Comparison of ENCODE assay signal across 27 mouse cellular contexts in genomic region chr11:60915201-60915600, GRCm38 (mm10). TPM values are rescaled to one million over a fixed set of nuclear protein-coding genes. Genes with fewer than 3 reads are reported as not detected.
DNase-seq lines count a peak whose midpoint lies in the region; ATAC-seq and TF ChIP-seq lines count a peak whose summit lies in the region.
"Had no signal": no experiment of that assay in that cellular context is flagged by ENCODE, and none has a peak within 500 bp of the region (broad histone marks: within the 10 kb centered on the region; RNA-seq: fewer than 3 reads in every experiment).

No protein-coding gene starts in this region.

- no peak overlapping the region for H3K4me3 ChIP-seq in heart, adult 2 months
- H3K4me3 ChIP-seq in liver, embryonic 13.5 days (replicated peaks): no peak overlapping the region
- no peak overlapping the region for H3K4me3 ChIP-seq in liver, postnatal 0 days (ENCODE audit: low read depth, low read length)
- H3K4me3 ChIP-seq: megakaryocyte, embryonic 14.5 days; neural tube, embryonic 12.5 days had no signal

- no peak for ATAC-seq in liver, embryonic 13.5 days (ENCODE audit: low read depth)
- ATAC-seq in liver, postnatal 0 days: no peak
- ATAC-seq: forebrain, embryonic 16.5 days; intestine, postnatal 0 days; midbrain, embryonic 13.5 days had no signal

- no peak overlapping the region for H3K9ac ChIP-seq in heart, adult 2 months (ENCODE audit: low read depth, low read length)
- H3K9ac ChIP-seq in liver, embryonic 13.5 days: no peak overlapping the region
- H3K9ac ChIP-seq in liver, postnatal 0 days (replicated peaks): no peak overlapping the region
- H3K9ac ChIP-seq: limb, embryonic 12.5 days had no signal

- intact Hi-C loops in heart, adult 2 months (cut with DNase I): loop anchor here (2.0 kb wide), 1 partner anchor 16 kb away; no protein-coding TSS in a partner anchor

- peaks cover 5% of the 10 kb centered on the region for H3K4me1 ChIP-seq in heart, adult 2 months (ENCODE audit: control insufficient read depth, insufficient read depth, low read length)
- peaks cover 68% of the 10 kb centered on the region for H3K4me1 ChIP-seq in liver, embryonic 13.5 days (replicated peaks)
- H3K4me1 ChIP-seq in liver, postnatal 0 days (ENCODE audit: insufficient read depth): peaks cover 28% of the 10 kb centered on the region

- peak; percentile 76 for DNase-seq in heart, adult 11 months
- DNase-seq in heart, adult 2 months: no peak
- DNase-seq in liver, embryonic 13.5 days: no peak
- no peak for DNase-seq in liver, postnatal 0 days
- DNase-seq in NIH3T3 (ENCODE audit: low read depth): peak; percentile 48
- no peak for DNase-seq in adrenal gland, adult 2 months
- DNase-seq in urinary bladder, adult 18-20 months (ENCODE audit: low spot score in 2 of 2): no peak
- DNase-seq: adrenal gland, postnatal 36 days; B cell, adult 2 months; cerebellum, adult 11 months; cerebellum, postnatal 10 days; kidney, postnatal 25 days; layer of hippocampus, postnatal 36 days; lung, adult 2 months; right cerebral cortex, adult 18-20 months; right cerebral cortex, postnatal 4 days; thymus, postnatal 36 days had no signal

- no peaks in the 10 kb centered on the region for H3K9me3 ChIP-seq in liver, embryonic 13.5 days (replicated peaks)
- H3K9me3 ChIP-seq in liver, postnatal 0 days (ENCODE audit: low read length): no peaks in the 10 kb centered on the region
- H3K9me3 ChIP-seq: embryonic facial prominence, embryonic 10.5 days; G1E; hindbrain, embryonic 10.5 days; limb, embryonic 12.5 days; megakaryocyte, embryonic 14.5 days; midbrain, embryonic 13.5 days; neural tube, embryonic 12.5 days had no signal

- no peak for TF ChIP-seq POLR2A in heart, adult 2 months (IDR thresholded peaks at IDR 0.05; ENCODE audit: insufficient read depth, low read depth, low read length)

- 61% methylated on average over 4 of the region's 4 CpGs for WGBS in heart, adult 2 months
- 68% methylated on average over 4 of the region's 4 CpGs for WGBS in liver, embryonic 13.5 days (ENCODE audit: insufficient replicate concordance)
- 72% methylated on average over 4 of the region's 4 CpGs for WGBS in liver, postnatal 0 days (ENCODE audit: insufficient replicate concordance)

- no peaks in the 10 kb centered on the region for H3K36me3 ChIP-seq in heart, adult 2 months (ENCODE audit: control insufficient read depth, insufficient read depth, low read length)
- H3K36me3 ChIP-seq in liver, embryonic 13.5 days: no peaks in the 10 kb centered on the region
- H3K36me3 ChIP-seq in liver, postnatal 0 days (replicated peaks; ENCODE audit: insufficient read depth, low read length): no peaks in the 10 kb centered on the region
- H3K36me3 ChIP-seq: embryonic facial prominence, embryonic 10.5 days; limb, embryonic 12.5 days; midbrain, embryonic 13.5 days; neural tube, embryonic 12.5 days had no signal

- H3K4me2 ChIP-seq in liver, embryonic 13.5 days: no peak overlapping the region
- H3K4me2 ChIP-seq in liver, postnatal 0 days (ENCODE audit: low read depth, low read length): no peak overlapping the region

- no peak for TF ChIP-seq EP300 in heart, adult 2 months (IDR thresholded peaks at IDR 0.05; ENCODE audit: insufficient read depth, low read depth, low read length)
- no peak for TF ChIP-seq EP300 in liver, postnatal 0 days (IDR thresholded peaks at IDR 0.05; ENCODE audit: low read depth)

- no peak overlapping the region for H3K27ac ChIP-seq in heart, adult 2 months
- peak overlapping the region; percentile 84; the same call in 1 of the 2 replicates for H3K27ac ChIP-seq in liver, embryonic 13.5 days
- no peak overlapping the region for H3K27ac ChIP-seq in liver, postnatal 0 days (ENCODE audit: low read depth)
- H3K27ac ChIP-seq: embryonic facial prominence, embryonic 10.5 days; hindbrain, embryonic 10.5 days; limb, embryonic 12.5 days; neural tube, embryonic 12.5 days had no signal

- H3K79me2 ChIP-seq in heart, adult 2 months (replicated peaks; ENCODE audit: control insufficient read depth, insufficient read depth, low read length): no peaks in the 10 kb centered on the region

- no peaks in the 10 kb centered on the region for H3K27me3 ChIP-seq in heart, adult 2 months (ENCODE audit: control insufficient read depth, insufficient read depth, low read length)
- H3K27me3 ChIP-seq in liver, embryonic 13.5 days: no peaks in the 10 kb centered on the region
- H3K27me3 ChIP-seq in liver, postnatal 0 days (ENCODE audit: insufficient read depth, low read length): no peaks in the 10 kb centered on the region
- H3K27me3 ChIP-seq: CH12.LX; midbrain, embryonic 13.5 days; neural tube, embryonic 12.5 days had no signal

- no peak for TF ChIP-seq CTCF in heart, adult 2 months (IDR thresholded peaks at IDR 0.05)
- no peak for TF ChIP-seq CTCF in liver, postnatal 0 days (IDR thresholded peaks at IDR 0.05; ENCODE audit: low read depth)

RNA-seq across cellular contexts. Expression of gene Natd1, which starts 0.7 kb away (rescaled TPM):
- 10 to 100 TPM; 11.4 to 13.4 TPM for total RNA-seq in heart, adult 2 months (2021)
- polyA plus RNA-seq in heart, adult 2 months (2012; rRNA removed): 15.6 and 20.0 TPM in 2 replicates
- polyA plus RNA-seq in liver, embryonic 13.5 days (2015; fragmentation: Nextera tagmentation; extraction: Ambion mirVana): 8.6 and 10.5 TPM in 2 replicates
- 6.0 and 6.2 TPM in 2 replicates for polyA plus RNA-seq in liver, postnatal 0 days (2015; fragmentation: Nextera tagmentation; extraction: Ambion mirVana)
- 10 to 100 TPM; 17.7 to 20.1 TPM for total RNA-seq in adrenal gland, adult 2 months (2021)
- 38.3 and 40.9 TPM in 2 replicates for polyA plus RNA-seq in adrenal gland, adult 2 months (2012; rRNA removed)

RNA-seq across cellular contexts. Expression of gene Map2k3, which starts 16.6 kb away (rescaled TPM):
- 10 to 100 TPM; 71.1 to 79.3 TPM for total RNA-seq in heart, adult 2 months (2021)
- polyA plus RNA-seq in heart, adult 2 months (2012; rRNA removed): 56.5 and 56.7 TPM in 2 replicates
- polyA plus RNA-seq in liver, embryonic 13.5 days (2015; fragmentation: Nextera tagmentation; extraction: Ambion mirVana): 157 and 164 TPM in 2 replicates
- polyA plus RNA-seq in liver, postnatal 0 days (2015; fragmentation: Nextera tagmentation; extraction: Ambion mirVana): 61.7 and 66.5 TPM in 2 replicates
- total RNA-seq in adrenal gland, adult 2 months (2021): 100 to 1,000 TPM in 1 of 2 experiments, 10 to 100 TPM in 1; 91.3 to 101 TPM
- polyA plus RNA-seq in adrenal gland, adult 2 months (2012; rRNA removed): 110 and 145 TPM in 2 replicates

RNA-seq across cellular contexts. Expression of gene Tmem11, which starts 36.1 kb away (rescaled TPM):
- total RNA-seq in heart, adult 2 months (2021): 10 to 100 TPM; 28.3 to 31.4 TPM
- polyA plus RNA-seq in heart, adult 2 months (2012; rRNA removed): 59.6 and 66.7 TPM in 2 replicates
- 33.1 and 33.3 TPM in 2 replicates for polyA plus RNA-seq in liver, embryonic 13.5 days (2015; fragmentation: Nextera tagmentation; extraction: Ambion mirVana)
- polyA plus RNA-seq in liver, postnatal 0 days (2015; fragmentation: Nextera tagmentation; extraction: Ambion mirVana): 26.7 and 28.8 TPM in 2 replicates
- 10 to 100 TPM; 37.0 to 62.2 TPM for total RNA-seq in adrenal gland, adult 2 months (2021)
- 74.9 and 88.3 TPM in 2 replicates for polyA plus RNA-seq in adrenal gland, adult 2 months (2012; rRNA removed)

Comparison
In these comparisons a context has a peak if more than half of its experiments do, and no peak if none do; other contexts are left out.
1. DNase-seq: peak in heart, adult 11 months (single experiment) and NIH3T3 (single experiment); none in heart, adult 2 months (0 of 2), liver, embryonic 13.5 days (single experiment), liver, postnatal 0 days (single experiment), adrenal gland, adult 2 months (single experiment) and urinary bladder, adult 18-20 months (0 of 2).